Mouse (Mus musculus) cerebellum, adult 2 months (tissue): ENCODE data around the gene Slc2a9.

ENCODE experiments used
- CTCF ChIP-seq: fragments of 200-500 bp; IDR thresholded peaks from 2 replicates; pipeline ENCODE4 v1.5.1; 2011; ENCODE audit warnings: low read depth, mild to moderate bottlenecking, control low read depth, low read length, moderate library complexity, borderline replicate concordance; ENCODE audit not compliant: insufficient read depth
- POLR2A ChIP-seq: fragments of 200-500 bp; IDR thresholded peaks from 2 replicates; pipeline ENCODE4 v1.6.1; 2011; ENCODE audit warnings: low read length, control low read depth, borderline replicate concordance; ENCODE audit not compliant: insufficient read depth

- TF ChIP-seq POLR2A (no peak), CTCF (no peak)
Measured at GRCm38 (mm10) chr5:38356927-38357326, 146.0 kb downstream of the Slc2a9 start.
